Mouse (Mus musculus): ENCODE measurements around the gene Gm42420.

DNA sequence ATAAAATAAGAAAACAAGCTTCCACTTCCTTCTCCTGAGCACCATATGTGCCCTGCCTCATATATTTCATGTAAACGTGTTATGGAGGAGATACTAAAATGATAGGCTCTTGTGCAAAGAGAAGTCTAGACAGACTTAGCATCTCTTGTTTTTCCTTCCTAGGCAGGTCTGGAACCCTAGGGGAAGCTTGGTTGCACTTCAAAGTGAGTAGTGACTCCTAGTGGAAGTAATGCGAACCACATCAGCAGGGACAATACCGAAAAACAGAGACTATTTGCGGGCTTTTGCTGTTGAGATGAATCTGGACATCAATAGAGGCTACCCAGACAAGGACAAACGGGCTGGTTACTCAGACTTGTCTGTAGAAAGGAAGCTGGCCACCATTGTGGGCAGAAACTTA lies 18.0 kb upstream of the Gm42420 start:
- TF ChIP-seq POLR2A (IDR thresholded peaks at IDR 0.05; ENCODE audit: insufficient read depth, low read depth, low read length), result no peak
- no peak for TF ChIP-seq CTCF (IDR thresholded peaks at IDR 0.05; ENCODE audit: insufficient read depth, low read depth, low read length)

Measured in olfactory bulb, adult 2 months (tissue).